Mouse (Mus musculus) liver, embryonic 18 days (tissue): ENCODE measurements around the gene Antxrl. TPM values are rescaled to one million over a fixed set of nuclear protein-coding genes. Genes with fewer than 3 reads are reported as not detected.

Source experiments
- polyA plus RNA-seq: library from polyadenylated mRNA; depleted of rRNA; stranded (reverse); fragments of >200 nt; gene quantifications from 2 replicates; pipeline ENCODE4 v1.2.3, GENCODE M21; 2012; rRNA removed

Antxrl gene
- not detected in 2 replicates for polyA plus RNA-seq

GRCm38 (mm10) chr14:34052516-34052915 lies at the start of gene Antxrl:
TSS of gene Antxrl (plus strand) at chr14:34052707.

GRCm38 (mm10) chr14:34015063-34015462 lies 37.4 kb upstream of the Antxrl start, which contains the start of gene Gm30083:
TSS of gene Gm30083 (minus strand) at chr14:34015182.

GRCm38 (mm10) chr14:34016381-34016780 lies 36.1 kb upstream of the Antxrl start, which contains the start of gene Gm5460:
TSS of gene Gm5460 (plus strand) at chr14:34016758.

GRCm38 (mm10) chr14:34085731-34086130 lies 33.2 kb downstream of the Antxrl start, which contains the start of gene Anxa8:
TSS of gene Anxa8 (plus strand) at chr14:34085981.

GRCm38 (mm10) chr14:34102601-34103000 lies 50.1 kb downstream of the Antxrl start, which contains the start of gene A630023A22Rik:
TSS of gene A630023A22Rik (minus strand) at chr14:34102754.

Other genes with a start within 250 kb of the Antxrl start
- 6.7 and 8.1 TPM in 2 replicates for gene Gdf10, start 129.1 kb upstream of the Antxrl start, polyA plus RNA-seq
- 5.9 and 6.6 TPM in 2 replicates for gene Gdf2, start 111.7 kb upstream of the Antxrl start, polyA plus RNA-seq
- gene Rbp3, start 98.7 kb upstream of the Antxrl start, polyA plus RNA-seq, result 0.01 and 0.02 TPM in 2 replicates
- 0.01 TPM in 1 of 2 replicates, not detected in the other for gene Zfp488, start 73.9 kb upstream of the Antxrl start, polyA plus RNA-seq
- gene Gm30083, start 37.5 kb upstream of the Antxrl start, polyA plus RNA-seq, result not detected in 2 replicates
- not detected in 2 replicates for gene Gm5460, start 35.9 kb upstream of the Antxrl start, polyA plus RNA-seq
- 0.52 and 0.73 TPM in 2 replicates for gene Anxa8, start 33.3 kb downstream of the Antxrl start, polyA plus RNA-seq
- gene A630023A22Rik, start 50.0 kb downstream of the Antxrl start, polyA plus RNA-seq, result not detected in 2 replicates
- gene Npy4r, start 99.8 kb downstream of the Antxrl start, polyA plus RNA-seq, result 0.01 TPM in 2 replicates
- 0.02 and 0.07 TPM in 2 replicates for gene Gprin2, start 148.9 kb downstream of the Antxrl start, polyA plus RNA-seq
- gene Syt15, start 166.9 kb downstream of the Antxrl start, polyA plus RNA-seq, result 0.43 and 0.53 TPM in 2 replicates